Comparison of ENCODE assay signal across 8 mouse cellular contexts in genomic region chr5:144256541-144256870, GRCm38 (mm10). TPM values are rescaled to one million over a fixed set of nuclear protein-coding genes. Genes with fewer than 3 reads are reported as not detected.
DNase-seq lines count a peak whose midpoint lies in the region; ATAC-seq lines count a peak whose summit lies in the region.
"Had no signal": no experiment of that assay in that cellular context is flagged by ENCODE, and none has a peak within 500 bp of the region (broad histone marks: within the 10 kb centered on the region; RNA-seq: fewer than 3 reads in every experiment).

No protein-coding gene starts in this region.

- ATAC-seq in neural tube, embryonic 11.5 days (ENCODE audit: insufficient read depth, low FRiP score, low TSS enrichment) = no peak
- no peak for ATAC-seq in forebrain, embryonic 13.5 days
- ATAC-seq in liver, embryonic 12.5 days = no peak
- no peak for ATAC-seq in stomach, embryonic 14.5 days (ENCODE audit: insufficient number of reproducible peaks, insufficient read depth, low FRiP score, low read depth)
- no peak for ATAC-seq in CD4-positive, CD25-positive, alpha-beta regulatory T cell, adult 4 months

- peaks cover 29% of the 10 kb centered on the region for H3K4me1 ChIP-seq in neural tube, embryonic 11.5 days (ENCODE audit: control insufficient read depth, insufficient read depth, low read length)
- H3K4me1 ChIP-seq in forebrain, embryonic 13.5 days = peaks cover 51% of the 10 kb centered on the region
- H3K4me1 ChIP-seq in liver, embryonic 12.5 days = peaks cover 55% of the 10 kb centered on the region
- H3K4me1 ChIP-seq in stomach, embryonic 14.5 days (ENCODE audit: control insufficient read depth, insufficient read depth, low read length) = peaks cover 36% of the 10 kb centered on the region

- 13% methylated on average over 7 of the region's 7 CpGs for WGBS in neural tube, embryonic 11.5 days
- WGBS in forebrain, embryonic 13.5 days = 5% methylated on average over 7 of the region's 7 CpGs
- WGBS in liver, embryonic 12.5 days (ENCODE audit: insufficient replicate concordance) = 26% methylated on average over 7 of the region's 7 CpGs
- 8% methylated on average over 7 of the region's 7 CpGs for WGBS in stomach, embryonic 14.5 days

- no peak for DNase-seq in neural tube, embryonic 11.5 days (ENCODE audit: low spot score)
- no peak for DNase-seq in neural tube, embryonic 10.5 days (ENCODE audit: extremely low spot score, low spot score)
- DNase-seq in embryo, embryonic 11 days = no peak
- DNase-seq: cerebellum, adult 9-11 months had no signal

- H3K4me3 ChIP-seq in neural tube, embryonic 11.5 days (ENCODE audit: low read depth, low read length) = peak overlapping the region; percentile 99
- H3K4me3 ChIP-seq in forebrain, embryonic 13.5 days = peak overlapping the region; percentile 98
- H3K4me3 ChIP-seq in liver, embryonic 12.5 days = peak overlapping the region; percentile 91
- peak overlapping the region; percentile 97 for H3K4me3 ChIP-seq in stomach, embryonic 14.5 days (ENCODE audit: low read depth, low read length)

- H3K9ac ChIP-seq in neural tube, embryonic 11.5 days (ENCODE audit: low read length) = peak overlapping the region; percentile 95
- peak overlapping the region; percentile 96 for H3K9ac ChIP-seq in forebrain, embryonic 13.5 days
- H3K9ac ChIP-seq in liver, embryonic 12.5 days = peak overlapping the region; percentile 97
- H3K9ac ChIP-seq in stomach, embryonic 14.5 days (replicated peaks; ENCODE audit: low read depth, low read length) = peak overlapping the region; percentile 95

- H3K4me2 ChIP-seq in neural tube, embryonic 11.5 days (ENCODE audit: low read depth) = peak overlapping the region; percentile 81
- peak overlapping the region; percentile 83 for H3K4me2 ChIP-seq in forebrain, embryonic 13.5 days
- peak overlapping the region; percentile 100 for H3K4me2 ChIP-seq in liver, embryonic 12.5 days
- peak overlapping the region; percentile 84 for H3K4me2 ChIP-seq in stomach, embryonic 14.5 days (replicated peaks; ENCODE audit: low read depth, low read length)

- H3K9me3 ChIP-seq in neural tube, embryonic 11.5 days (ENCODE audit: control insufficient read depth, low read length) = no peaks in the 10 kb centered on the region
- no peaks in the 10 kb centered on the region for H3K9me3 ChIP-seq in forebrain, embryonic 13.5 days (replicated peaks)
- no peaks in the 10 kb centered on the region for H3K9me3 ChIP-seq in liver, embryonic 12.5 days (replicated peaks)
- no peaks in the 10 kb centered on the region for H3K9me3 ChIP-seq in stomach, embryonic 14.5 days (ENCODE audit: control insufficient read depth, low read depth, low read length)

- no peaks in the 10 kb centered on the region for H3K27me3 ChIP-seq in neural tube, embryonic 11.5 days (ENCODE audit: control insufficient read depth, insufficient read depth, low read length)
- H3K27me3 ChIP-seq in forebrain, embryonic 13.5 days = no peaks in the 10 kb centered on the region
- no peaks in the 10 kb centered on the region for H3K27me3 ChIP-seq in liver, embryonic 12.5 days (replicated peaks)
- H3K27me3 ChIP-seq in stomach, embryonic 14.5 days (ENCODE audit: control insufficient read depth, insufficient read depth, low read length) = no peaks in the 10 kb centered on the region

- H3K36me3 ChIP-seq in neural tube, embryonic 11.5 days (ENCODE audit: control insufficient read depth, insufficient read depth, low read length) = peaks cover 4% of the 10 kb centered on the region
- H3K36me3 ChIP-seq in forebrain, embryonic 13.5 days (ENCODE audit: poor library complexity, severe bottlenecking) = peaks cover 24% of the 10 kb centered on the region
- H3K36me3 ChIP-seq in liver, embryonic 12.5 days = peaks cover 20% of the 10 kb centered on the region
- H3K36me3 ChIP-seq in stomach, embryonic 14.5 days (ENCODE audit: control insufficient read depth, insufficient read depth, low read length) = peaks cover 15% of the 10 kb centered on the region; the same call in 1 of the 2 replicates

- peak overlapping the region; percentile 87 for H3K27ac ChIP-seq in neural tube, embryonic 11.5 days (ENCODE audit: low read depth, low read length)
- H3K27ac ChIP-seq in forebrain, embryonic 13.5 days = peak overlapping the region; percentile 85
- no peak overlapping the region; the same call in 1 of the 2 replicates for H3K27ac ChIP-seq in liver, embryonic 12.5 days
- H3K27ac ChIP-seq in stomach, embryonic 14.5 days (ENCODE audit: low read length) = peak overlapping the region; percentile 95

RNA-seq across cellular contexts. Expression of gene Bri3, which starts 12.3 kb away (rescaled TPM):
- polyA plus RNA-seq in neural tube, embryonic 11.5 days (2014; fragmentation: Nextera tagmentation; extraction: Ambion mirVana) = 119 and 121 TPM in 2 replicates
- 117 and 128 TPM in 2 replicates for polyA plus RNA-seq in forebrain, embryonic 13.5 days (2015; fragmentation: Nextera tagmentation; extraction: Ambion mirVana)
- polyA plus RNA-seq in liver, embryonic 12.5 days (2016; fragmentation: Nextera tagmentation; extraction: Ambion mirVana) = 37.7 and 40.3 TPM in 2 replicates
- 135 and 137 TPM in 2 replicates for polyA plus RNA-seq in stomach, embryonic 14.5 days (2014; fragmentation: Nextera tagmentation; extraction: Ambion mirVana)
- polyA plus RNA-seq in CD4-positive, CD25-positive, alpha-beta regulatory T cell, adult 4 months (2017; shearing (Covaris generic)) = 1 to 10 TPM; 2.6 to 5.2 TPM

RNA-seq across cellular contexts. Expression of gene Tecpr1, which starts 33.1 kb away (rescaled TPM):
- 18.4 and 18.6 TPM in 2 replicates for polyA plus RNA-seq in neural tube, embryonic 11.5 days (2014; fragmentation: Nextera tagmentation; extraction: Ambion mirVana)
- polyA plus RNA-seq in forebrain, embryonic 13.5 days (2015; fragmentation: Nextera tagmentation; extraction: Ambion mirVana) = 37.9 and 39.7 TPM in 2 replicates
- polyA plus RNA-seq in liver, embryonic 12.5 days (2016; fragmentation: Nextera tagmentation; extraction: Ambion mirVana) = 4.8 TPM in 2 replicates
- 17.0 and 18.3 TPM in 2 replicates for polyA plus RNA-seq in stomach, embryonic 14.5 days (2014; fragmentation: Nextera tagmentation; extraction: Ambion mirVana)
- polyA plus RNA-seq in CD4-positive, CD25-positive, alpha-beta regulatory T cell, adult 4 months (2017; shearing (Covaris generic)) = 100 to 1,000 TPM in 1 of 2 experiments, 10 to 100 TPM in 1; 78.5 to 109 TPM
